Mouse (Mus musculus) lung, postnatal 14 days (tissue): ENCODE data around the gene Lrrc30.

ENCODE experiments used
- DNase-seq: peaks from one replicate; pipeline ENCODE4 v3.0.0; 2021

The Lrrc30 gene

DNA sequence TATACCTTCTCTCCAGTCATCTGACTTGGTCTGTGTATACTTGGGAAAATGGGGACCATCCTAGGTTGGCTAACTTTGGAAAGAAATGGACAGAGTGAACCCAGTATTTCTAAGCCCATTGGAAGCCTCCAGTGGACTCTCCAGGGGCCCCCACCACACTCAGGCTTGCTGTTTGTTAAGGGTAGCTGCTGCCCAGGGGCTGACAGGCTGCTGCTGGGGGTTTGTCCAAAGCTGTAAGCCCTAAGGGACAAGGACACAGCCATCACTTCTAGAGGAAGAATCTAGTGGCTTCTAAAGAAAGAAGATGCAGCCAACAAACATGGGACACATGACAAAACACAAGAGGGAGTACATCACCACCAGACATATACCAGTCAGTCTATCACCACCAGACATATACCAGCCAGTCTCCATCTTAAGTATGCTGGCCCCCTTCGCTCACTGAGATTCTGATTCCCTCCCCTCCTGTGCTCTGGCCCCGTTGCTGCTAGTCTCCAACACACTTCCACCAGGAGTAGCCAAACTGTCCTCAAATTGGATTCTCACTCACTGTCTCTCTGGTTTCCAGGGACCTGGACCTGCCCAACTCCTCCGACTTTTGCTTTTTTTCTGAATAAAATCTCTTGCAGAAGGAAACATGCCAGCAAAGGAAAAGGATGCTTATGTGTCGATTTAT is 49.7 kb downstream of the Lrrc30 start:
- no peak for DNase-seq

DNA sequence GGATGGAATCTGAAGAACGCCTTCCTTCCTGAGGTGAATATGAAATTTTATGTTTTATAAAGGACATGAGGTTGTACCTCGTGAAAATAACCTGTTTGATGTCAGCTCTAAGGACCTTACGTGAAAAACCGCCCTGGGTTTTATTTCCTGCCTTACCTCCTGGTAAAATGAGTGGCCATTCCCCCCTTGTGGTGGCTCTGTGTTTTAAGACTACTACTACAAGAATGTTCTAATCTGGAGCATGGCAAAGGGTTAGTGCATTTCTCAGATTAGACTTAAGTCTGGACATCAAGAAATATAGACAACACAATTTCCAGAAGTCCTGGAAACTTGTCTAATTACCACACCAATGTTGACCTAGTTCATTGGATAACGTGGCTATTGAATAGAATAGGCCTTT is 50.7 kb downstream of the Lrrc30 start:
- DNase-seq: no peak
